Mouse (Mus musculus): ENCODE results near the gene Phospho1. TPM values are rescaled to one million over a fixed set of nuclear protein-coding genes. Genes with fewer than 3 reads are reported as not detected.

The Phospho1 gene
- polyA plus RNA-seq (2017; shearing (Covaris generic)) = not detected

GRCm38 (mm10) chr11:95824071-95824876 is at the start of gene Phospho1:
Gene Phospho1, plus strand, starts transcription at chr11:95824499.

DNA sequence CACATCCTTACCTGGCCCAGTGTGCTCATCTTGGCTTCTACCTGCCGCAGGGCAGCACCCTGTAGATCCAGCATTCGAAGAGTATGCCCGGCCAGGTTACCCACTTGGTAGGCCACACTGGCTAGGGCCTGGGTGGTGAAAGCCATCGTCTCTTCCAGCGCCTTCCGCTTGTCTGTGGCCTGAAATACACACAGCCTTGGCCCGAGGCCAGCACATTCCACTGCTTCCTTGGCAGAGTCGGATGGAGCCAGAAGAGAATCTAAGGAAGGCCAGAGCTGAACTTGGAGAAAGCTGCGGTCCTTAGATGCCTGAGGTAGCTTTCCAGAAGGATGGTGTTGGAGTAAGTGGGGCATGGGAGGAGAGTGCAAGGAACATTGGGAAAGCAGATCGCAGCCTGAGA is 12.8 kb downstream of the Phospho1 start, which contains the start of gene Gngt2:
TSS of gene Gngt2 (plus strand) at position 158 of the 400 bp plus-strand sequence.

DNA sequence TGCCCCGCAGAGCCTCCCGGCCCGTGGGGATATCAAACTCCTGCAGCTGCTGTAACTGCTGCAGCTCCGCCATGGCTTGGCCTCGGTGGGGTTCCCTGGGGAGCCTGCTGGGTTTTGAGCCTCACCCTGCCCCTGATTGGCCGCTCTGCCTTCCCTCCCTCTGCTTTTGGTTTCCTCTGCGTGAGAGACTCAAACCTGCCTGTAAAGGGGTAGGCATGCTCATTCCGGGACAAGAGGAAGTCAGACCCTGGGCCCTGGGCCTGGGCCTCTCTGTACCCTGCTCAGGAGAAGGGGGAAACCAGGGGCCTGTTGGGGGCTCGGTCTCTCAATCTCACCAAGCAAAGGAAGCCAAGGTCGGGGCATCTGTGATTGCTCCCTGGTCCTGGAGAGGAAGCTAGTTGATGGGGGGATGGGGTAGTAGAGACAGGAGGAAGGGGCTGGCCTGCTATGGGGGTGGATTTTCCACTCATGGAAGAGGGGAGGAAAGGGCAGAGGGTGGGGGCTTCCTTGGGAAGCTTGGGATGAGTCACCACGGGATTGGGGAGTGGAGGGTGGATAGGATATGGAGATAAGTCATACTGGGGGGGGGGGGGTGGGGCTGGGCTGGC is 17.9 kb downstream of the Phospho1 start, which contains the start of gene Abi3:
TSS of gene Abi3 (minus strand) at position 403 of the 608 bp plus-strand sequence.

Other genes starting within 250 kb of the Phospho1 start
- not detected for gene Ngfr, start 236.8 kb upstream of the Phospho1 start, polyA plus RNA-seq (2017; shearing (Covaris generic))
- gene Phb, start 157.5 kb upstream of the Phospho1 start, polyA plus RNA-seq (2017; shearing (Covaris generic)) = 51.6 TPM
- 30.5 TPM for gene Zfp652, start 111.8 kb upstream of the Phospho1 start, polyA plus RNA-seq (2017; shearing (Covaris generic))
- 0.84 TPM for gene B130006D01Rik, start 100.9 kb upstream of the Phospho1 start, polyA plus RNA-seq (2017; shearing (Covaris generic))
- 7.8 TPM for gene Gngt2, start 12.7 kb downstream of the Phospho1 start, polyA plus RNA-seq (2017; shearing (Covaris generic))
- gene Abi3, start 18.0 kb downstream of the Phospho1 start, polyA plus RNA-seq (2017; shearing (Covaris generic)) = 7.7 TPM
- gene B4galnt2, start 90.4 kb downstream of the Phospho1 start, polyA plus RNA-seq (2017; shearing (Covaris generic)) = not detected
- 0.15 TPM for gene Igf2bp1, start 181.4 kb downstream of the Phospho1 start, polyA plus RNA-seq (2017; shearing (Covaris generic))
- not detected for gene Gip, start 200.0 kb downstream of the Phospho1 start, polyA plus RNA-seq (2017; shearing (Covaris generic))
- gene Snf8, start 210.4 kb downstream of the Phospho1 start, polyA plus RNA-seq (2017; shearing (Covaris generic)) = 69.0 TPM
- 49.6 TPM for gene Ube2z, start 240.9 kb downstream of the Phospho1 start, polyA plus RNA-seq (2017; shearing (Covaris generic))